Mouse (Mus musculus): ENCODE measurements around the gene Cd3d.

DNA sequence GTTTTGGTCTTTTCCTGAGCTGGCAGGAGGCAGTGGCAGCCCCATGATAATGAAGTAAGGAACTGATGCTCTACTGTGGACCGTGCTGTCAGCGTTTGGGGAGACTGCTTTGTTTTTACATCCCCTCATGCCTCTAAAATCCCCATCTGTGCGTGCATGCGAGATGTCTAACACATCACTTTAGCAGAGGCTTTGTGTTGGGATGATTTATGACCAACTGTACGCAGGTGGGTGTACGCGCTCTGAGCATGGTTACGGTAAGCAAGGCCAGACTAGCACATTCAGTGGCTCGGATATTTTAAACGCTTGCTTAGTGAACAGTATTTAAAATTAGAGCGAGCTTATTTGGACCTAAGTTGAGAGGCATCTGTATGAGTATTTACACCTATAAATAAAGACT lies 36.4 kb downstream of the Cd3d start:
- TF ChIP-seq POLR2A (IDR thresholded peaks at IDR 0.05; ENCODE audit: extremely low read depth, insufficient read depth, low read length) (no peak), CTCF (IDR thresholded peaks at IDR 0.05; ENCODE audit: extremely low read depth, insufficient read depth, low read length) (no peak)

Measured in cortical plate, adult 2 months (tissue).